Mouse (Mus musculus) stomach, embryonic 14.5 days (tissue): ENCODE data around the gene Rcan1. TPM values are rescaled to one million over a fixed set of nuclear protein-coding genes. Genes with fewer than 3 reads are reported as not detected.

ENCODE experiments used
- ATAC-seq: fragments of 200-750 bp; cut with Nextera tagmentation; 2 replicates; pipeline ENCODE4 v1.8.0; 2017; ENCODE audit warnings: low read depth, moderate TSS enrichment; ENCODE audit not compliant: insufficient number of reproducible peaks, insufficient read depth, low FRiP score
- H3K27ac ChIP-seq: fragments of 300-500 bp; sonication (generic); 2 replicates; pipeline ENCODE4 v1.5.1; 2014; ENCODE audit warnings: mild to moderate bottlenecking, low read length, moderate library complexity, mixed read lengths
- H3K27me3 ChIP-seq: fragments of 300-500 bp; sonication (generic); 2 replicates; pipeline ENCODE4 v1.6.1; 2014; ENCODE audit warnings: low read length, control low read depth, mixed read lengths; ENCODE audit not compliant: control insufficient read depth, insufficient read depth
- H3K36me3 ChIP-seq: fragments of 300-500 bp; sonication (generic); 2 replicates; pipeline ENCODE4 v1.6.1; 2014; ENCODE audit warnings: mild to moderate bottlenecking, control low read depth, low read length, moderate library complexity, mixed read lengths; ENCODE audit not compliant: control insufficient read depth, insufficient read depth
- H3K4me1 ChIP-seq: fragments of 300-500 bp; sonication (generic); 2 replicates; pipeline ENCODE4 v1.6.1; 2014; ENCODE audit warnings: low read length, control low read depth, mixed read lengths; ENCODE audit not compliant: control insufficient read depth, insufficient read depth
- H3K4me2 ChIP-seq: fragments of 300-500 bp; sonication (generic); replicated peaks from 2 replicates; pipeline ENCODE4 v1.6.1; 2014; ENCODE audit warnings: low read depth, low read length, control low read depth
- H3K4me3 ChIP-seq: fragments of 300-500 bp; sonication (generic); 2 replicates; pipeline ENCODE4 v1.5.1; 2014; ENCODE audit warnings: low read depth, low read length, control low read depth
- H3K9ac ChIP-seq: fragments of 300-500 bp; sonication (generic); replicated peaks from 2 replicates; pipeline ENCODE4 v1.6.1; 2014; ENCODE audit warnings: low read depth, mild to moderate bottlenecking, control low read depth, low read length, moderate library complexity, mixed read lengths
- H3K9me3 ChIP-seq: fragments of 300-500 bp; sonication (generic); 2 replicates; pipeline ENCODE4 v1.6.1; 2016; ENCODE audit warnings: low read depth, low read length, control low read depth; ENCODE audit not compliant: control insufficient read depth
- WGBS: fragments of 180-500 bp; shearing (Covaris S2); extraction: QIAGEN DNeasy Blood & Tissue Kit; methylation state at CpG from one replicate; pipeline ENCODE4 v1.1.7; 2014; 5-methylcytosine and 5-hydroxymethylcytosine counted together
- polyA plus RNA-seq: library from polyadenylated mRNA; unstranded; fragments of >200 nt; fragmentation: Nextera tagmentation; extraction: Ambion mirVana; gene quantifications from 2 replicates; pipeline ENCODE4 v1.2.1, GENCODE M21; 2014

The Rcan1 gene
- polyA plus RNA-seq, 1 experiment from 2014 or later: 21.2 TPM

GRCm38 (mm10) chr16:92451516-92452072 lies 19.1 kb downstream of the Rcan1 start:
- no peak for ATAC-seq
- H3K27ac ChIP-seq: no peak overlapping the region
- no peak overlapping the region for H3K4me2 ChIP-seq
- H3K9me3 ChIP-seq: no peaks in the 10 kb centered on the region
- 0 out of 2 replicates have a peak, but pooled peaks cover 4% of the 10 kb centered on the region for H3K4me1 ChIP-seq
- no peak overlapping the region for H3K4me3 ChIP-seq
- no peaks in the 10 kb centered on the region for H3K36me3 ChIP-seq
- no peak overlapping the region for H3K9ac ChIP-seq
- WGBS: 94% methylated on average over 17 of the region's 17 CpGs
- no peaks in the 10 kb centered on the region for H3K27me3 ChIP-seq

- Histone ChIP-seq H3K27me3 (no peaks in the 10 kb centered on the region), H3K4me3 (no peak overlapping the region), H3K36me3 (no peaks in the 10 kb centered on the region), H3K4me2 (no peak overlapping the region), H3K9ac (no peak overlapping the region), H3K27ac (no peak overlapping the region), H3K4me1 (0 out of 2 replicates have a peak, but pooled peaks cover 4% of the 10 kb centered on the region), H3K9me3 (no peaks in the 10 kb centered on the region)
- ATAC-seq: no peak
- 89% methylated on average over 8 of the region's 8 CpGs for WGBS
Measured at GRCm38 (mm10) chr16:92450331-92450730, 20.3 kb downstream of the Rcan1 start.

GRCm38 (mm10) chr16:92449080-92449479 lies 21.6 kb downstream of the Rcan1 start:
- no peaks in the 10 kb centered on the region for H3K27me3 ChIP-seq
- H3K4me2 ChIP-seq: no peak overlapping the region
- no peak for ATAC-seq
- H3K27ac ChIP-seq: no peak overlapping the region
- H3K36me3 ChIP-seq: no peaks in the 10 kb centered on the region
- H3K9me3 ChIP-seq: no peaks in the 10 kb centered on the region
- 92% methylated on average over 14 of the region's 14 CpGs for WGBS
- no peak overlapping the region for H3K4me3 ChIP-seq
- H3K4me1 ChIP-seq: 0 out of 2 replicates have a peak, but pooled peaks cover under 1% of the 10 kb centered on the region
- no peak overlapping the region for H3K9ac ChIP-seq

GRCm38 (mm10) chr16:92445377-92445776 lies 25.3 kb downstream of the Rcan1 start:
- Histone ChIP-seq H3K9ac (no peak overlapping the region), H3K4me2 (no peak overlapping the region), H3K36me3 (no peaks in the 10 kb centered on the region), H3K27ac (no peak overlapping the region), H3K27me3 (no peaks in the 10 kb centered on the region), H3K4me1 (0 out of 2 replicates have a peak, but pooled peaks cover 9% of the 10 kb centered on the region), H3K9me3 (no peaks in the 10 kb centered on the region), H3K4me3 (no peak overlapping the region)
- no peak for ATAC-seq
- WGBS: 71% methylated on average over 10 of the region's 10 CpGs

- no peak overlapping the region for H3K4me3 ChIP-seq
- WGBS: 57% methylated on average over 13 of the region's 13 CpGs
- H3K36me3 ChIP-seq: no peaks in the 10 kb centered on the region
- peak overlapping the region; percentile 11; the same call in 1 of the 2 replicates for H3K27ac ChIP-seq
- H3K27me3 ChIP-seq: no peaks in the 10 kb centered on the region
- H3K4me2 ChIP-seq: no peak overlapping the region
- H3K4me1 ChIP-seq: 0 out of 2 replicates have a peak, but pooled peaks cover 9% of the 10 kb centered on the region
- H3K9ac ChIP-seq: no peak overlapping the region
- ATAC-seq: peak; percentile 64
- H3K9me3 ChIP-seq: no peaks in the 10 kb centered on the region
Measured at GRCm38 (mm10) chr16:92443644-92444113, 27.0 kb downstream of the Rcan1 start.

- Histone ChIP-seq H3K9ac (no peak overlapping the region), H3K4me3 (no peak overlapping the region), H3K36me3 (no peaks in the 10 kb centered on the region), H3K27me3 (no peaks in the 10 kb centered on the region), H3K27ac (no peak overlapping the region), H3K4me2 (no peak overlapping the region), H3K4me1 (0 out of 2 replicates have a peak, but pooled peaks cover 9% of the 10 kb centered on the region), H3K9me3 (no peaks in the 10 kb centered on the region)
- WGBS: 82% methylated on average over 4 of the region's 4 CpGs
- ATAC-seq: no peak
Measured at GRCm38 (mm10) chr16:92442946-92443345, 27.7 kb downstream of the Rcan1 start.

- WGBS: 92% methylated on average over 11 of the region's 11 CpGs
- H3K4me3 ChIP-seq: no peak overlapping the region
- no peak overlapping the region for H3K4me2 ChIP-seq
- no peak overlapping the region for H3K9ac ChIP-seq
- 0 out of 2 replicates have a peak, but pooled peaks cover 9% of the 10 kb centered on the region for H3K4me1 ChIP-seq
- H3K27me3 ChIP-seq: no peaks in the 10 kb centered on the region
- ATAC-seq: no peak
- H3K36me3 ChIP-seq: no peaks in the 10 kb centered on the region
- H3K9me3 ChIP-seq: no peaks in the 10 kb centered on the region
- no peak overlapping the region for H3K27ac ChIP-seq
Measured at GRCm38 (mm10) chr16:92442150-92442549, 28.5 kb downstream of the Rcan1 start.

- no peak overlapping the region for H3K4me3 ChIP-seq
- 75% methylated on average over 3 of the region's 3 CpGs for WGBS
- no peak overlapping the region for H3K4me2 ChIP-seq
- 0 out of 2 replicates have a peak, but pooled peaks cover 9% of the 10 kb centered on the region for H3K4me1 ChIP-seq
- H3K9ac ChIP-seq: no peak overlapping the region
- no peaks in the 10 kb centered on the region for H3K36me3 ChIP-seq
- no peak for ATAC-seq
- H3K9me3 ChIP-seq: no peaks in the 10 kb centered on the region
- H3K27me3 ChIP-seq: no peaks in the 10 kb centered on the region
- no peak overlapping the region for H3K27ac ChIP-seq
Measured at GRCm38 (mm10) chr16:92441203-92441602, 29.5 kb downstream of the Rcan1 start.

- no peak overlapping the region for H3K9ac ChIP-seq
- no peaks in the 10 kb centered on the region for H3K27me3 ChIP-seq
- no peaks in the 10 kb centered on the region for H3K36me3 ChIP-seq
- H3K4me3 ChIP-seq: no peak overlapping the region
- H3K4me1 ChIP-seq: 0 out of 2 replicates have a peak, but pooled peaks cover 9% of the 10 kb centered on the region
- no peak for ATAC-seq
- H3K4me2 ChIP-seq: no peak overlapping the region
- no peaks in the 10 kb centered on the region for H3K9me3 ChIP-seq
- no peak overlapping the region for H3K27ac ChIP-seq
- WGBS: 72% methylated on average over 8 of the region's 8 CpGs
Measured at GRCm38 (mm10) chr16:92440229-92440628, 30.4 kb downstream of the Rcan1 start.
